Mouse (Mus musculus) B cell, adult 2 months (primary cell): ENCODE results near the gene Trmt10b.

Source experiments
- DNase-seq, 2 experiments: peaks; one replicate each; pipeline ENCODE4 v3.0.0; 2022

The Trmt10b gene

DNA sequence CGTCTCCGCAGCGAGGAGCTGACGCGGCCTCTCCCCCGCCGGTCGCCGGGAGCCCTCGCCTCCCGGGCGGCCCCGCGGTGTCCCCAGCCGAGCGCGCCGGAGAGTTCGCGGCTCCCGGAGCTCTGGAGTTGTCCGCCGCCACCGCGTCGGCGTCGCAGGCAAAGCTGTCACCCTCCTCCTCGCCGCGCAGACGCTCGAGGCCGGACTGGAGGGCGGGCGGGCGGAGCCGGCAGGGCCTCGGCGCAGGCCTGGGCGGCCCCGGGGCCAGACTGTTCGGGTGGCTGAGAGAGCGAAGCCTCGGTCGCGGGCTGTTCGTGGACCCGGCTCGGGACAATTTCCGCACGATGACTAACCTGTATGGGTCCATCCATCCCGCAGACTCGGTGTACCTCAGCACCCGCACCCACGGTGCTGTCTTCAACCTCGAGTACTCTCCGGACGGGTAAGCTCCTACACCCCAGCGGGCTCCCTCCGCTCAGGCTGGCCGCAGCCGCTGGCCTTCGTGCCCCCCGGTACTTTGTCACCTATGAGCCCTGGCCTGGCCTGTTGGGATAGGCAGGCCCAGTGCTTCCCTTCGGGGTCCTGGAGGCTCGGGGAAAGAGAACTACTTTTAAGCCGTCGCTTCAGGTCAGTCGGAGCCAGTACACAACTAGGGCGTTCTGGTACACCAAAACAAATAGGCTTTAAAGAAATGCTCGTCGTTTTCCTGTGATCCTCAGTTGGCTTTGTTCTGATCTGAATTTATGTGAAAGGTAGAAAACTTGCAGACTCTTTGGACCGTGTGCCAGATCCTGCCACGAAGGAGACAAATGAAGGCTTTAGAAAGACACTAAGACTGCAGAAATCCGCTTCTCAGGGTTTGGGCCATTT is 45.6 kb downstream of the Trmt10b start, which contains the start of gene Exosc3:
TSS of gene Exosc3 (minus strand) at position 447 of the 870 bp plus-strand sequence.
- DNase-seq, result peak; percentile 51 to 64

DNA sequence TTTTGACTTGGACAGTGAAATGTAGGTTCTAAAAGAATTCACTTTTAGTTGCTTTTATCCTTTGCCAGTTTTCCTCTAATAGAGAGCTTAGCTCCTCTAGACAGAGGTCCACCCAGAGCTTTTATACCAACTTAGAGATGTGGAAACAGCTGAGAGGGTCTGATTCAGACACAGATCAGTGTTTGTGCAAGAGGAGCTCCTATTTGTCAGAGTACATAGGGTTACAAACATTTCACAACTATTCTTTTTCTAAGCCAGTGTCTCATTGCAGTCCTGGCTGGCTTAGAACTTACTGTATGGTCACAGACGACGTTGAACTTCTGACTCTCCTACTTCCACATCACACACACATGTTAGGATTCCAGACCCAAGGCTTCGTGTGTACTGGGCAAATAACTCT is 59.7 kb downstream of the Trmt10b start:
- no peak for DNase-seq
